Mouse (Mus musculus) brain, adult 2 months (tissue): ENCODE results near the gene Olfml2a.

Source experiments
- DNase-seq: peaks from one replicate; pipeline ENCODE4 v3.0.0; 2011; ENCODE audit warnings: low read depth, low spot score

Olfml2a gene

GRCm38 (mm10) chr2:39011264-39011663 lies 79.5 kb downstream of the Olfml2a start:
- peak; percentile 60 for DNase-seq

DNA sequence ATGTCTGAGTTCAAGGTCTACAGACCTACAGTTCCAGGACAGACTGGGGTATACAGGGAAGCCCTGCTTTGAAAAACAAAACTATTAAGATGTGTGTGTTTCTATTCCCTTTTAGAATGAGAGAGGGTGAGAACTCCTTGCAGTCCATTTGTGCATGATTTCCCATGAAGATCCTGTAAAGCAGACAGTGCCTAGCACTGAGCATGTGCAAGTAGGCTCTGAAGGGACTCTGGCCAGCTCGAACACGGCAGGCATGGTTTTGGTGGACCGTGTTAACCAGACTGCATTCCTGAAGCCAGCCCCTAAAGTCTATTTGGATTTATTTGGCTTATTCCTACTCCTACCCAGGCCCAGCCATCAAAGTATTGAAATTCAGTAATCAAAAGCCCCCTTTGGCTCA lies 80.2 kb downstream of the Olfml2a start:
- DNase-seq: no peak

- DNase-seq: no peak
Observed at GRCm38 (mm10) chr2:39012768-39013279, 81.0 kb downstream of the Olfml2a start.
